Mouse (Mus musculus) limb, embryonic 13.5 days (tissue): ENCODE measurements at regions not wholly inside any gene's neighbourhood (a gene's known extent, or its start where the extent isn't known, plus 50 kb on each side); places are given as distances from the start of the nearest gene placed in this dataset.

Experiments used
- ATAC-seq: fragments of 200-750 bp; cut with Nextera tagmentation; 2 replicates; pipeline ENCODE4 v1.8.0; 2017; ENCODE audit warnings: low read depth, moderate number of reproducible peaks, moderate TSS enrichment; ENCODE audit not compliant: low FRiP score
- H3K27ac ChIP-seq: fragments of 300-500 bp; sonication (generic); 2 replicates; pipeline ENCODE4 v1.5.1; 2015; ENCODE audit warnings: inconsistent platforms, mild to moderate bottlenecking, moderate library complexity
- H3K27me3 ChIP-seq: fragments of 300-500 bp; sonication (generic); 2 replicates; pipeline ENCODE4 v1.6.1; 2015; ENCODE audit warnings: mild to moderate bottlenecking, inconsistent platforms
- H3K36me3 ChIP-seq: fragments of 300-500 bp; sonication (generic); 2 replicates; pipeline ENCODE4 v1.6.1; 2015; ENCODE audit warnings: inconsistent platforms, mild to moderate bottlenecking, moderate library complexity
- H3K4me1 ChIP-seq: fragments of 300-500 bp; sonication (generic); 2 replicates; pipeline ENCODE4 v1.6.1; 2015; ENCODE audit warnings: inconsistent platforms
- H3K4me2 ChIP-seq: fragments of 300-500 bp; sonication (generic); replicated peaks from 2 replicates; pipeline ENCODE4 v1.6.1; 2015; ENCODE audit warnings: inconsistent platforms, mild to moderate bottlenecking, moderate library complexity
- H3K4me3 ChIP-seq: fragments of 300-500 bp; sonication (generic); 2 replicates; pipeline ENCODE4 v1.5.1; 2015; ENCODE audit warnings: moderate library complexity, mild to moderate bottlenecking, inconsistent platforms
- H3K9ac ChIP-seq: fragments of 300-500 bp; sonication (generic); 2 replicates; pipeline ENCODE4 v1.6.1; 2015; ENCODE audit warnings: mild to moderate bottlenecking, inconsistent platforms
- H3K9me3 ChIP-seq: fragments of 300-500 bp; sonication (generic); 2 replicates; pipeline ENCODE4 v1.6.1; 2016; ENCODE audit warnings: inconsistent platforms
- WGBS: fragments of 180-500 bp; shearing (Covaris S2); methylation state at CpG from one replicate; pipeline ENCODE4 v1.1.7; 2015; 5-methylcytosine and 5-hydroxymethylcytosine counted together

DNA sequence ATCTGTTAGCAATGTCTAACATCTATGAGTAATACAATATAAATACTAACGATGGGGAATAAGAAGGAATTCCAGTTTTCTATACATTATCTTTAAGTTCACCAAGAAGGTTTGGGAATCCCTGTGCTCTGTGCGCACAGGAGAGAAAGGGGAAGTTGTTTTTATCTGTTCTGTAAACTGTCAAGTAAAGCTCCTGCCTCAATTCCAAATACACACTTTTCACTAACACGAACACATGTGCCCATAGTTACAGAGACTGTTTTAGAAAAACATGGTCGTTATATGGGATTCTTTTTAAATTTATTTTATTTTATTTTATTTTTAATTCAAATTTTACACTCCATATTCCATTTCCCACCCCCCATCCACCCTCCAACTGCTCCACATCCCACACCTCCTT, 50.8 kb upstream of the Mef2c start:
- Histone ChIP-seq H3K36me3 (no peaks in the 10 kb centered on the region), H3K4me2 (no peak overlapping the region), H3K4me3 (no peak overlapping the region), H3K4me1 (no peaks in the 10 kb centered on the region), H3K27ac (no peak overlapping the region), H3K9me3 (no peaks in the 10 kb centered on the region), H3K9ac (no peak overlapping the region), H3K27me3 (no peaks in the 10 kb centered on the region)
- WGBS: 87% methylated on average over 4 of the region's 4 CpGs
- no peak for ATAC-seq
